Mouse (Mus musculus): ENCODE measurements around the gene Wipf1. TPM values are rescaled to one million over a fixed set of nuclear protein-coding genes. Genes with fewer than 3 reads are reported as not detected.
A peak's percentile ranks its signal among the peaks of the same experiment; 100 is the strongest.

Wipf1 gene
- polyA plus RNA-seq, 1 experiment, result 16.1 TPM

- Histone ChIP-seq H3K79me2 (ENCODE audit: control insufficient read depth, insufficient read depth) (peaks cover 65% of the 10 kb centered on the region), H3K27me3 (ENCODE audit: control insufficient read depth, insufficient read depth, insufficient read length) (no peaks in the 10 kb centered on the region), H3ac (ENCODE audit: control insufficient read depth, insufficient read length, low read depth) (peak overlapping the region; percentile 82), H3K79me3 (ENCODE audit: low read depth) (peaks cover 44% of the 10 kb centered on the region), H3K36me3 (ENCODE audit: control insufficient read depth, insufficient read depth) (peaks cover 18% of the 10 kb centered on the region), H3K4me3 (ENCODE audit: insufficient read depth, poor library complexity, severe bottlenecking) (peak overlapping the region; percentile 59)
- no peak for TF ChIP-seq MYOD1 (IDR thresholded peaks at IDR 0.05; ENCODE audit: control insufficient read depth, insufficient read length, low read depth)
- peak; percentile 7 for TF ChIP-seq CEBPB (IDR thresholded peaks at IDR 0.05; ENCODE audit: low read depth)
Measured at GRCm38 (mm10) chr2:73528516-73529355, 798 bp downstream of the Wipf1 start.

GRCm38 (mm10) chr2:73527956-73528355 lies 1.6 kb downstream of the Wipf1 start:
- Histone ChIP-seq H3K79me3 (ENCODE audit: low read depth) (peaks cover 52% of the 10 kb centered on the region), H3ac (ENCODE audit: control insufficient read depth, insufficient read length, low read depth) (peak overlapping the region; percentile 47), H3K4me3 (ENCODE audit: insufficient read depth, poor library complexity, severe bottlenecking) (peak overlapping the region; percentile 59), H3K79me2 (ENCODE audit: control insufficient read depth, insufficient read depth) (peaks cover 73% of the 10 kb centered on the region), H3K36me3 (ENCODE audit: control insufficient read depth, insufficient read depth) (peaks cover 18% of the 10 kb centered on the region), H3K27me3 (ENCODE audit: control insufficient read depth, insufficient read depth, insufficient read length) (no peaks in the 10 kb centered on the region)
- TF ChIP-seq FOSL1 (IDR thresholded peaks at IDR 0.05; ENCODE audit: insufficient read depth, low read length, poor library complexity, severe bottlenecking) (no peak), CEBPB (IDR thresholded peaks at IDR 0.05; ENCODE audit: low read depth) (no peak), USF1 (IDR thresholded peaks at IDR 0.05; ENCODE audit: low read depth) (no peak), CTCF (IDR thresholded peaks at IDR 0.05; ENCODE audit: control insufficient read depth, insufficient read depth, insufficient read length) (no peak)

- peaks cover 64% of the 10 kb centered on the region for H3K79me3 ChIP-seq (ENCODE audit: low read depth)
Measured at GRCm38 (mm10) chr2:73526691-73527090, 2.8 kb downstream of the Wipf1 start.

GRCm38 (mm10) chr2:73522891-73523290 lies 6.6 kb downstream of the Wipf1 start:
- Histone ChIP-seq H3K36me3 (ENCODE audit: control insufficient read depth, insufficient read depth) (peaks cover 23% of the 10 kb centered on the region), H3K79me2 (ENCODE audit: control insufficient read depth, insufficient read depth) (peaks cover 100% of the 10 kb centered on the region), H3K4me3 (ENCODE audit: insufficient read depth, poor library complexity, severe bottlenecking) (no peak overlapping the region), H3K79me3 (ENCODE audit: low read depth) (peaks cover 87% of the 10 kb centered on the region), H3ac (ENCODE audit: control insufficient read depth, insufficient read length, low read depth) (no peak overlapping the region), H3K27me3 (ENCODE audit: control insufficient read depth, insufficient read depth, insufficient read length) (no peaks in the 10 kb centered on the region)
- TF ChIP-seq MYOD1 (IDR thresholded peaks at IDR 0.05; ENCODE audit: control insufficient read depth, insufficient read length, low read depth) (no peak), CEBPB (IDR thresholded peaks at IDR 0.05; ENCODE audit: low read depth) (no peak), MYOG (IDR thresholded peaks at IDR 0.05; ENCODE audit: control insufficient read depth, extremely low read depth, insufficient read length) (no peak), CTCF (IDR thresholded peaks at IDR 0.05; ENCODE audit: control insufficient read depth, insufficient read depth, insufficient read length) (no peak), FOSL1 (IDR thresholded peaks at IDR 0.05; ENCODE audit: insufficient read depth, low read length, poor library complexity, severe bottlenecking) (no peak), USF1 (IDR thresholded peaks at IDR 0.05; ENCODE audit: low read depth) (no peak)

More at GRCm38 (mm10) chr2:73526691-73527090, 2.8 kb downstream of the Wipf1 start:
- Histone ChIP-seq H3K79me2 (ENCODE audit: control insufficient read depth, insufficient read depth) (peaks cover 86% of the 10 kb centered on the region), H3K27me3 (ENCODE audit: control insufficient read depth, insufficient read depth, insufficient read length) (no peaks in the 10 kb centered on the region), H3K36me3 (ENCODE audit: control insufficient read depth, insufficient read depth) (peaks cover 18% of the 10 kb centered on the region), H3K4me3 (ENCODE audit: insufficient read depth, poor library complexity, severe bottlenecking) (peak overlapping the region; percentile 59), H3ac (ENCODE audit: control insufficient read depth, insufficient read length, low read depth) (peak overlapping the region; percentile 64)
- TF ChIP-seq MAX (IDR thresholded peaks at IDR 0.05), result peak; percentile 30
- TF ChIP-seq MYOD1 (IDR thresholded peaks at IDR 0.05; ENCODE audit: control insufficient read depth, insufficient read length, low read depth), result peak; percentile 89
- TF ChIP-seq MYOG (IDR thresholded peaks at IDR 0.05; ENCODE audit: control insufficient read depth, extremely low read depth, insufficient read length), result no peak
- TF ChIP-seq CTCF (IDR thresholded peaks at IDR 0.05; ENCODE audit: control insufficient read depth, insufficient read depth, insufficient read length), result no peak
- TF ChIP-seq FOSL1 (IDR thresholded peaks at IDR 0.05; ENCODE audit: insufficient read depth, low read length, poor library complexity, severe bottlenecking), result peak; percentile 60
- no peak for TF ChIP-seq CEBPB (IDR thresholded peaks at IDR 0.05; ENCODE audit: low read depth)
- TF ChIP-seq USF1 (IDR thresholded peaks at IDR 0.05; ENCODE audit: low read depth), result no peak

- H3ac ChIP-seq (ENCODE audit: control insufficient read depth, insufficient read length, low read depth), result no peak overlapping the region
- H3K79me2 ChIP-seq (ENCODE audit: control insufficient read depth, insufficient read depth), result peaks cover 100% of the 10 kb centered on the region
- H3K36me3 ChIP-seq (ENCODE audit: control insufficient read depth, insufficient read depth), result peaks cover 28% of the 10 kb centered on the region
- peaks cover 86% of the 10 kb centered on the region for H3K79me3 ChIP-seq (ENCODE audit: low read depth)
- no peak overlapping the region for H3K4me3 ChIP-seq (ENCODE audit: insufficient read depth, poor library complexity, severe bottlenecking)
- no peaks in the 10 kb centered on the region for H3K27me3 ChIP-seq (ENCODE audit: control insufficient read depth, insufficient read depth, insufficient read length)
- TF ChIP-seq MAX (IDR thresholded peaks at IDR 0.05) (no peak), FOSL1 (IDR thresholded peaks at IDR 0.05; ENCODE audit: insufficient read depth, low read length, poor library complexity, severe bottlenecking) (no peak), MYOG (IDR thresholded peaks at IDR 0.05; ENCODE audit: control insufficient read depth, extremely low read depth, insufficient read length) (no peak), CEBPB (IDR thresholded peaks at IDR 0.05; ENCODE audit: low read depth) (no peak), MYOD1 (IDR thresholded peaks at IDR 0.05; ENCODE audit: control insufficient read depth, insufficient read length, low read depth) (no peak), CTCF (IDR thresholded peaks at IDR 0.05; ENCODE audit: control insufficient read depth, insufficient read depth, insufficient read length) (no peak), USF1 (IDR thresholded peaks at IDR 0.05; ENCODE audit: low read depth) (no peak)
Measured at GRCm38 (mm10) chr2:73522336-73522735, 7.2 kb downstream of the Wipf1 start.

- H3K36me3 ChIP-seq (ENCODE audit: control insufficient read depth, insufficient read depth), result peaks cover 34% of the 10 kb centered on the region
- peaks cover 92% of the 10 kb centered on the region for H3K79me3 ChIP-seq (ENCODE audit: low read depth)
- no peak overlapping the region for H3ac ChIP-seq (ENCODE audit: control insufficient read depth, insufficient read length, low read depth)
- TF ChIP-seq FOSL1 (IDR thresholded peaks at IDR 0.05; ENCODE audit: insufficient read depth, low read length, poor library complexity, severe bottlenecking), result no peak
- TF ChIP-seq CTCF (IDR thresholded peaks at IDR 0.05; ENCODE audit: control insufficient read depth, insufficient read depth, insufficient read length), result no peak
- TF ChIP-seq MYOD1 (IDR thresholded peaks at IDR 0.05; ENCODE audit: control insufficient read depth, insufficient read length, low read depth), result no peak
- TF ChIP-seq MAX (IDR thresholded peaks at IDR 0.05), result no peak
- no peak for TF ChIP-seq MYOG (IDR thresholded peaks at IDR 0.05; ENCODE audit: control insufficient read depth, extremely low read depth, insufficient read length)
- no peak for TF ChIP-seq CEBPB (IDR thresholded peaks at IDR 0.05; ENCODE audit: low read depth)
- TF ChIP-seq USF1 (IDR thresholded peaks at IDR 0.05; ENCODE audit: low read depth), result no peak
- H3K4me3 ChIP-seq (ENCODE audit: insufficient read depth, poor library complexity, severe bottlenecking), result no peak overlapping the region
- no peaks in the 10 kb centered on the region for H3K27me3 ChIP-seq (ENCODE audit: control insufficient read depth, insufficient read depth, insufficient read length)
- peaks cover 100% of the 10 kb centered on the region for H3K79me2 ChIP-seq (ENCODE audit: control insufficient read depth, insufficient read depth)
Measured at GRCm38 (mm10) chr2:73521737-73522136, 7.8 kb downstream of the Wipf1 start.

All from C2C12 (cell line).